Mouse (Mus musculus): ENCODE data around the gene Cnp. TPM values are rescaled to one million over a fixed set of nuclear protein-coding genes. Genes with fewer than 3 reads are reported as not detected.

Gene Cnp
- total and polyA plus RNA-seq, 3 experiments: 5.6 to 9.5 (median 7.6) TPM

GRCm38 (mm10) chr11:100595533-100595932 lies 20.8 kb downstream of the Cnp start:
- Histone ChIP-seq H3K4me3 (no peak overlapping the region), H3K27ac (no peak overlapping the region), H3K4me1 (ENCODE audit: control insufficient read depth, insufficient read depth, low read length) (no peaks in the 10 kb centered on the region), H3K79me2 (replicated peaks; ENCODE audit: control insufficient read depth, insufficient read depth, low read length) (peaks cover 2% of the 10 kb centered on the region; the same call in 1 of the 2 replicates), H3K27me3 (ENCODE audit: control insufficient read depth, insufficient read depth, low read length) (no peaks in the 10 kb centered on the region), H3K9ac (ENCODE audit: low read depth, low read length) (no peak overlapping the region), H3K36me3 (ENCODE audit: control insufficient read depth, insufficient read depth, low read length) (no peaks in the 10 kb centered on the region)
- TF ChIP-seq POLR2A (IDR thresholded peaks at IDR 0.05; ENCODE audit: insufficient read depth, low read depth, low read length) (no peak), CTCF (IDR thresholded peaks at IDR 0.05) (no peak), EP300 (IDR thresholded peaks at IDR 0.05; ENCODE audit: insufficient read depth, low read depth, low read length) (no peak)
- intact Hi-C loops (cut with DNase I): no loop called here
- 57% methylated on average over 4 of the region's 4 CpGs for WGBS
- DNase-seq: no peak

DNA sequence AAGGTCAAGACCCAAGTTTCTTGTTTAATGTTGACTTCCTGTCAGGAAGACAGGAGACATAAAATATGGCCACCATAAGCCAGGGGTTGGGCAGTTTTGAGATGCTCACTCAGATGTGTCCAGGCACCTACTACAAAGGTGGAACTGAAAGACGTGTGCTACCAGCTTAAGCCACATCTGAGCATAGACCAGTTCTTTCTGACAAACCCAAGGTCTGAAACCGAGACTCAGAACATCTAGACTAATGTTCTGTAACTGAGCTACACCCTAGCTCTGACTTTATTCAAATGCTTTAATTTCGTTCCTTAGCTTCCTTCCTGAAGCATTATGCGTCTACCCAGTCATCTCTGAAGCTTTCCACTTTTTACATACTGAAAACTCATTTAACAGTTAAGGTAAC lies 23.4 kb downstream of the Cnp start:
- 79% methylated on average over 4 of the region's 4 CpGs for WGBS
- no peaks in the 10 kb centered on the region for H3K36me3 ChIP-seq (ENCODE audit: control insufficient read depth, insufficient read depth, low read length)

DNA sequence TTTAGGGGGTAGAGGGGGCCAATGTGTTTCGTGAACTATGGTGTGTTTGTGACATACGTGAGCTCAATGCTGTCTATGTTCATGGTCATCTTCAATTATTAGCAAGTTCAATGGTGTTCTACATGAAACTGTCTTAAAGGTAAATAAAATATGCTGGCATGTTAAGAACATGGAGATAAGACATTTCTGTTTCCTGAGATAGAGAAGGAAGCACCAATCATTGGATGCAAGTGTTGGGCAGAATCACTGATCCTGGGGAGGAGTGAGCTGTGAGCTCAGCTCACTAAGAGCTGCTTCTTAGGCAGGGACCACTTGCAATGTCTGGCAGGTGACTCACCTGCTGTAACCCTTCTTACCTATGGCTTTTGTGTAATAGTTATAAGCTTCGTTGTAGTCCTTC lies 26.7 kb downstream of the Cnp start:
- WGBS: 92% methylated on average over 3 of the region's 3 CpGs
- Histone ChIP-seq H3K4me1 (ENCODE audit: control insufficient read depth, insufficient read depth, low read length) (peaks cover 6% of the 10 kb centered on the region), H3K79me2 (replicated peaks; ENCODE audit: control insufficient read depth, insufficient read depth, low read length) (peaks cover 7% of the 10 kb centered on the region), H3K4me3 (no peak overlapping the region), H3K27ac (no peak overlapping the region), H3K9ac (ENCODE audit: low read depth, low read length) (no peak overlapping the region), H3K27me3 (ENCODE audit: control insufficient read depth, insufficient read depth, low read length) (no peaks in the 10 kb centered on the region), H3K36me3 (ENCODE audit: control insufficient read depth, insufficient read depth, low read length) (peaks cover 3% of the 10 kb centered on the region)
- no peak for DNase-seq
- TF ChIP-seq CTCF (IDR thresholded peaks at IDR 0.05) (no peak), POLR2A (IDR thresholded peaks at IDR 0.05; ENCODE audit: insufficient read depth, low read depth, low read length) (no peak), EP300 (IDR thresholded peaks at IDR 0.05; ENCODE audit: insufficient read depth, low read depth, low read length) (no peak)
- intact Hi-C loops (cut with DNase I): no loop called here

More for the DNA sequence above, 23.4 kb downstream of the Cnp start:
- Histone ChIP-seq H3K4me1 (ENCODE audit: control insufficient read depth, insufficient read depth, low read length) (no peaks in the 10 kb centered on the region; the same call in 1 of the 2 replicates), H3K9ac (ENCODE audit: low read depth, low read length) (no peak overlapping the region), H3K27ac (no peak overlapping the region), H3K4me3 (no peak overlapping the region), H3K79me2 (replicated peaks; ENCODE audit: control insufficient read depth, insufficient read depth, low read length) (peaks cover 3% of the 10 kb centered on the region), H3K27me3 (ENCODE audit: control insufficient read depth, insufficient read depth, low read length) (no peaks in the 10 kb centered on the region)
- TF ChIP-seq POLR2A (IDR thresholded peaks at IDR 0.05; ENCODE audit: insufficient read depth, low read depth, low read length) (no peak), CTCF (IDR thresholded peaks at IDR 0.05) (no peak), EP300 (IDR thresholded peaks at IDR 0.05; ENCODE audit: insufficient read depth, low read depth, low read length) (no peak)
- no peak for DNase-seq
- intact Hi-C loops (cut with DNase I): no loop called here

GRCm38 (mm10) chr11:100603155-100603554 lies 28.5 kb downstream of the Cnp start:
- H3K27ac ChIP-seq: no peak overlapping the region
- TF ChIP-seq CTCF (IDR thresholded peaks at IDR 0.05) (no peak), POLR2A (IDR thresholded peaks at IDR 0.05; ENCODE audit: insufficient read depth, low read depth, low read length) (no peak), EP300 (IDR thresholded peaks at IDR 0.05; ENCODE audit: insufficient read depth, low read depth, low read length) (no peak)
- 57% methylated on average over 9 of the region's 9 CpGs for WGBS

GRCm38 (mm10) chr11:100603813-100604212 lies 29.1 kb downstream of the Cnp start:
- TF ChIP-seq CTCF (IDR thresholded peaks at IDR 0.05) (no peak), EP300 (IDR thresholded peaks at IDR 0.05; ENCODE audit: insufficient read depth, low read depth, low read length) (no peak), POLR2A (IDR thresholded peaks at IDR 0.05; ENCODE audit: insufficient read depth, low read depth, low read length) (no peak)
- H3K27me3 ChIP-seq (ENCODE audit: control insufficient read depth, insufficient read depth, low read length): no peaks in the 10 kb centered on the region
- H3K4me1 ChIP-seq (ENCODE audit: control insufficient read depth, insufficient read depth, low read length): peaks cover 8% of the 10 kb centered on the region
- peaks cover 6% of the 10 kb centered on the region for H3K79me2 ChIP-seq (replicated peaks; ENCODE audit: control insufficient read depth, insufficient read depth, low read length)
- H3K27ac ChIP-seq: no peak overlapping the region
- DNase-seq: no peak
- H3K36me3 ChIP-seq (ENCODE audit: control insufficient read depth, insufficient read depth, low read length): peaks cover 10% of the 10 kb centered on the region
- intact Hi-C loops (cut with DNase I): no loop called here
- H3K9ac ChIP-seq (ENCODE audit: low read depth, low read length): no peak overlapping the region
- WGBS: 57% methylated on average over 8 of the region's 8 CpGs
- no peak overlapping the region for H3K4me3 ChIP-seq

More at GRCm38 (mm10) chr11:100603155-100603554, 28.5 kb downstream of the Cnp start:
- Histone ChIP-seq H3K79me2 (replicated peaks; ENCODE audit: control insufficient read depth, insufficient read depth, low read length) (peaks cover 7% of the 10 kb centered on the region), H3K9ac (ENCODE audit: low read depth, low read length) (no peak overlapping the region), H3K27me3 (ENCODE audit: control insufficient read depth, insufficient read depth, low read length) (no peaks in the 10 kb centered on the region), H3K36me3 (ENCODE audit: control insufficient read depth, insufficient read depth, low read length) (peaks cover 5% of the 10 kb centered on the region), H3K4me1 (ENCODE audit: control insufficient read depth, insufficient read depth, low read length) (peaks cover 6% of the 10 kb centered on the region), H3K4me3 (no peak overlapping the region)
- DNase-seq: no peak
- intact Hi-C loops (cut with DNase I): no loop called here

GRCm38 (mm10) chr11:100604321-100605005 lies 29.8 kb downstream of the Cnp start:
- 68% methylated on average over 4 of the region's 4 CpGs for WGBS
- intact Hi-C loops (cut with DNase I): no loop called here
- Histone ChIP-seq H3K9ac (ENCODE audit: low read depth, low read length) (no peak overlapping the region), H3K4me1 (ENCODE audit: control insufficient read depth, insufficient read depth, low read length) (peaks cover 12% of the 10 kb centered on the region), H3K36me3 (ENCODE audit: control insufficient read depth, insufficient read depth, low read length) (peaks cover 15% of the 10 kb centered on the region), H3K27me3 (ENCODE audit: control insufficient read depth, insufficient read depth, low read length) (no peaks in the 10 kb centered on the region), H3K4me3 (no peak overlapping the region), H3K79me2 (replicated peaks; ENCODE audit: control insufficient read depth, insufficient read depth, low read length) (peaks cover 6% of the 10 kb centered on the region), H3K27ac (no peak overlapping the region)
- DNase-seq: no peak
- TF ChIP-seq CTCF (IDR thresholded peaks at IDR 0.05) (no peak), EP300 (IDR thresholded peaks at IDR 0.05; ENCODE audit: insufficient read depth, low read depth, low read length) (no peak), POLR2A (IDR thresholded peaks at IDR 0.05; ENCODE audit: insufficient read depth, low read depth, low read length) (no peak)
